Mouse (Mus musculus) thymus, postnatal 10 days (tissue): ENCODE measurements at regions not wholly inside any gene's neighbourhood (a gene's known extent, or its start where the extent isn't known, plus 50 kb on each side); places are given as distances from the start of the nearest gene placed in this dataset.

Experiments
- DNase-seq, 2 experiments: peaks; one replicate each; pipeline ENCODE4 v3.0.0; 2021; ENCODE audit warnings: low spot score in 2 of 2

- DNase-seq: no peak
These were observed 77.8 kb upstream of the 1700025G04Rik start for GRCm38 (mm10) chr1:152167716-152168115.

DNA sequence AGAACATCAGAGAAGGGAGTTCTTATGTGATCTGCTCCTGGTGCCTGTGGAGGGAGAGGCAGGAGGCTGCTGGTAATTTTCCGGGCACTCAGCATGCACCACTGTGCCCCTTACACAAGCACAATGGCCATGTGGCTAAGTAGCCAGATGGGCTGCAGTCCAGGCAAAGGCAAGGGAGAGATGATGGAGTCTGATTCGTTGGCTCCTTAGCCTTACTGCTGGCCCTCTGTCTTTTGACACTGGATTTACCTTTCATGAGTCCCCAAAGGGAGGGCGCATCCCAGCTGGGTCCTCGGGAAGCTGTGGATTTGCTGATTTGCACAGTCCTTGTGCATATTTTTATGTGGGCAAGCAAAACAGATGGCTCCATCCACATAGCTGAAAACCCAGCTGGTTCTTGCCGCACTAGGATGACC is 75.6 kb upstream of the 1700025G04Rik start:
- no peak for DNase-seq

DNA sequence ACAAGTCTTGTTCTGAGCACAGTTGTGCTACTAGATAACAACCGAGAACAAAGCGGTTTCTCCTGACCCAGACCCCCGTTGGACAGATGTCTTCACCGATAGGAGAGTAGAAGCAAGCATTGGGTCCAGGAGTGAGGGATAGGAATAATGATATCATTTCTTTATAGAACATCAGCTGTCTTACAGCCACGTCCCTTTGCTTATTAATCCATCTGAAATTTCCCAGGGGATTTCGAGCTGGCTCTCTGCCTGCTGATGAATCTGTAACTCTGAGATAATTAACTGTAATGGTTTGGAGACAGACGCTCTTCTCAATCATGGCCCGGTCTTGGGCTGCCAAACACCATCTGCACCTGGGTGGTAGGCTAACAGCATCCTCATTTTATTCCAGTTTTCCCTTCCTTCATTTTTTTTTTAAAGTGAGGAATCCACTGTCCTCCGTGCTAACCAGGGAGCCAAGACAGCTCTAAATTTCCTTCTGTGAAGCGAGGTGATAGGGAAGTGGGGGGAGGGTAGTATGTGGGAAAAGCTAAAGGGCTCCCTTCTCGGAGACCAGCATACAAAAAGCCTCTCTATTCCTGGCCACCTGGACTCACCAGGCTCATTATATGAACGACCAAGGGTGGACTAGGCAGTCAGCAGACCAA is 75.0 kb upstream of the 1700025G04Rik start:
- no peak for DNase-seq

DNA sequence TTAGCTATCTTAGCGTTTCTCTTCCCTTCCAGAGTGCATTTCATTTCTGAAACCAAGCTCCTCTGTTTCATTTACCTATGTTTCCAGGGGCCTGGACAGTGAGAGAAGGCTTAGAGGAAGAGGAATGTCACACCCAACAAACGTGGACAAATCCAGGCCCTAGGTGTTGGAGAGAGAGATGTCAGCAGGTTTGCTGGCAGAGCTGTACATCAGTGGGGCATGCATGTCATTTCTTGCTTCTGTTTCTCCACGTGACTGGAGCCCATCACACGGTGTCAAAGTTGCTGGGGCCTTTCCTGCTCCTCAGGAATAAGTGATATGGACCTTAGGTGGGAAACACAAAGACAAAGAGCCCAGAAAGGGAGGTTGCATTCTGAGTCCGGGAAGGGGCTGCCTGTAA is 74.3 kb upstream of the 1700025G04Rik start:
- DNase-seq: no peak

DNA sequence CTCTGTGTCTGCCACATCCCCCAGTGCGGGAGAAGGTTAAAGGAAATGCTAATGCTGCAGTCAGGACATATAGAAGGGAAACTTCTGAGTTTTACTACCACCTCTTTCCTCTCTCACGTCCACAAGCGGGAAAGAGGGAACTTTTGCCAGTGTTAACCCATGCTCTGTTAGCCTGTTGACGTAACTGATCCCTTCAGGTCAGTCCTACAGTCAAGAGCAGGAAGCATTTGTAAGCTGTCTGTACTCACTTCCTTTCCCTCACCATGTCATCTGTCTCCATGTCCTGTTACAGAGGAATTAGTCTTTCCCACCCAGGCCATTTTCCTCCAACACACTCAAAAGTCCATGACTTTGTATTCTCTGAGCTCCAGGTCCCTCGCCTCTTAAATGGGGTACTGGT is 62.5 kb upstream of the 1700025G04Rik start:
- DNase-seq: no peak

DNA sequence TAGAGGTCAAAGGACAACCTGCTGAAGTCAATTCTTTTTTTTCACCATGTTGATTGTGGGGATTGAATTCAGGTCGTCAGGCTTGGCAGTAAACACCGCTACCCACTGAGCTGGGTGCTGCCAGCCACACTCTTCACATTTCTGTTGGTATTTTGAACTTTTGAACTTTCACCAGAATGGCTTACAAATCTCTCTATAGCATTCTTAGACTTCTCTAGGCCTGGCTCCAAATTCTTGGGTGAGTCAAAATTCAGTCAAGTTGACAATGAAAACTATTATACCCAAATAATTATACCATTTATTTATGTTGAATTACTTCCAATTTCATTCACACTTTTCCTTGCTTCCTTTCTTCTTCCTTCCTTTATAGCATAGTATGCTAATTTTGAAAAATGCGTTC is 58.8 kb upstream of the 1700025G04Rik start:
- no peak for DNase-seq

DNA sequence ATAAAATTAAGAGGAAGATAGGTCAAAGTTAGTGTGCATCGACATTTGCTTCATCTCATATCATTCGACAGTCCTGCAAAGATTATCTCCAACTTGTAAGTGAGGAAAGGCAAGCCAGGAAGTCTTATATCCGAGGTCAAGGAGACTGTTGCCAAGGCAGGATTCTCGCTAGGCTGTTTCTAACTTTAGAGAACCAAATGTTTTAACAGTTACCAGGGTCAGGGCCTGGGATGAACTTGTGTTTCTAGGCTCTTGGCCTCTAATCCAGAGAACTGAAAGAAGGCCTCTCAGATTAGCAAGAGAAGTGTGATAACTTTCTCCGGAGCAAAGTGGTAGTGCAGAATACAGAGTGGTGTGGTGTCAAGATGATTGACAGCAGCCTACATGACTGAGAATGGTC is 50.2 kb upstream of the 1700025G04Rik start:
- no peak for DNase-seq
